Mouse (Mus musculus): Measurements from ENCODE around the gene Col8a2.
A peak's percentile ranks its signal among the peaks of the same experiment; 100 is the strongest.

Col8a2 gene

DNA sequence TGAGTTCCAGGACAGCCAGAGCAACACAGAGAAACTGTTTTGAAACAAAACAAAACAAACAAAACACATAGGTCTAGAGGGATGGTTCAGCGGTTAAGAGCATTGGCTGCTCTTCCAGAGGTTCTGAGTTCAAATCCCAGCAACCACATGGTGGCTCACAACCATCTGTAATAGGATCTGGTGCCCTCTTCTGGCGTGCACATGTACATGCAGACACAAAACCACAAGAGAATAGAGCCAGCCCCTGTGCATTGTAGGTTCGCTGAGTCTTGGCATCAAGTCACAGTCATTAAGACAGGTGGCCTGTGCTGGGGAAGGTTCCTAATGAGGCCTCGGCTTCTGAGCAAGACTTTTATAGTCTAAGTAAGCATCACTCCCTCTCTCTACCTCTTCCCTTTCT, 17.3 kb downstream of the Col8a2 start:
- DNase-seq, result peak in 1 of 2 experiments; percentile 25

DNA sequence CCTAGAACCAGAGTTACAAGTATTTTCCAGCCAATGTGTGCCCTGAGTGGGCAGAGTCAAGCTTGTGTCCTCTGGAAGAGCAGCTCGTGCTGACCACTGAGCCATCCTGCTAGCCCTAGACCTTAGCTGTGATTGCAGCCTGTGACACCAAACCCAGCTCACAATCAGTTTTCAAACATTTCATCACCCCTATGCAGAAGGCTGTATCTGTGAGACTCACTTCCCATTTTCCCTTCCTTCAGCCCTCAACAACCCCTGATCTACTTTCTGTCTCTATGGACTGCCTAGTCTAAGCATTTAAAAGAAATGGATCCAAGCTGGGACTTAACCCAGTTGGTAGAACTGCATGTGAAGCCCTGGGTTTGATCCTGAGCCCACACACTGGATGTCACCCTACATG, 18.8 kb downstream of the Col8a2 start:
- no peak for DNase-seq

DNA sequence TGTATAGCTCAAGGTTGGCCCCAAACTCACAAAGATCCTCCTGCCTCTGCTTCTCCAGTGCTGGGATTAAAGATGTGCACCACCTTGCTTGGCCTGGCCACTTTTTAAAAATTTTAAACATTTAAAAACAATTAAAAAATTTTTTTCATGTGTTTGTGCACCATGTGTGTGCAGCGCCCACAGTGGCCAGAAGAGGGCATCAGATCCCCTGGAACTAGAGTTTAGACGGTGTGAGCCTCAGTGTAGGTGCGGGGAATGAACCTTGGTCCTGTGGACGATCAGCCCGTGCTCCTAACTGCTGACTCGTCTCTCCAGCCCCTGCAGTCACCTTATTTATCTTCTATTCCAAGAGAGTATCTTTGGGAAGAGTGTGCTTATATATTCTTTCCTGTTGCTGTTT, 19.5 kb downstream of the Col8a2 start:
- no peak for DNase-seq

DNA sequence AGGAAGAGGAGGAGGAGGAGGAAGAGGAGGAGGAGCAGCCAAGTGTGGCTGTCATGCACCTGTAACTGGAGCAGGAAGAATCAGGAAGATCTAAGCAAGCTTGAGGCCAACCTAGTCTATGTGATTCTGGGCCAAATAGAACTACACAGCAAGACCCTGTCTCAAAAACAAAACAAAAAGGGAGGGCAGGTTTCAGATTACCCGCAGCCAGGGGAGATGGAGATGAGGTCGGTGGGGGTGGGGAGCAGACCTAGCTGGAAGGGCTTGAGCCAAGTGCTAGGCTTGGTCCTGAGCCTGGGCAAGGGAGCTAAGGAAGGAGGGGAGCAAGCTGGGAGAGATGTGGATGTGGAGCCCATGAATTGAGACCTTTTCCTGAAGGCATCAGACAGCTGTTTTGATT, 20.2 kb downstream of the Col8a2 start:
- no peak for DNase-seq

DNA sequence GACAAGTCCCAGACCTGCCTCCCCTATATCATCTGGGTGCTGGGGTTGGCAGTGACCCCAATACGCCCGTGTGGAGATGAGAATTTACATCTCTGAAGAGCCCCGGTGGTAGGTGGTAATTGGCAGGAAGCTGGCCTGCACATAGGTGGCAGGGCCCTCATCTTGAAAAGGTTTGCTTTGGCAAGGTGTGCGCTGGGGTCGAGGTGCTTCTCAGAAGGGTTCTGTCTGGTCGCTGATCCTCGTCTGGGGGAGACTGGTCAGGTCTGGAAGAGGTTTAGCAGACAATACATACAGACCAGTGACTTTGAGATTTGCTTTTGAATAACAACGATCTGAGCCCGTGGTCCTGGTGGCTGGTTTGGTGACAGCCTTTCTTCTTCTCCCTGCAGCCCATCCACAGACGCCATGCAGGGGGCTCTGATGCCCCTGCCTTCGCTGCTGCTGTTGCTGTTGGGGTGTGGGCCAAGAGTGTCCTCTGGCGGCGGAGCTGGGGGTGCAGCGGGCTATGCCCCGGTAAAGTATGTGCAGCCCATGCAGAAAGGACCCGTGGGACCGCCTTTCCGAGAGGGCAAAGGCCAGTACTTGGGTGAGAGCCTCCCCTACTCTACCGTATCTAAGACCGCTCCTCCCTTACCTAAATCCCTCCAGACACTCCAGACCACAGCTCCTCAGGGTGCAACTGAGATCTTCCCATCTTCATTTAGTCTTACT, 22.8 kb downstream of the Col8a2 start:
- DNase-seq, result peak in 1 of 2 experiments; percentile 64

DNA sequence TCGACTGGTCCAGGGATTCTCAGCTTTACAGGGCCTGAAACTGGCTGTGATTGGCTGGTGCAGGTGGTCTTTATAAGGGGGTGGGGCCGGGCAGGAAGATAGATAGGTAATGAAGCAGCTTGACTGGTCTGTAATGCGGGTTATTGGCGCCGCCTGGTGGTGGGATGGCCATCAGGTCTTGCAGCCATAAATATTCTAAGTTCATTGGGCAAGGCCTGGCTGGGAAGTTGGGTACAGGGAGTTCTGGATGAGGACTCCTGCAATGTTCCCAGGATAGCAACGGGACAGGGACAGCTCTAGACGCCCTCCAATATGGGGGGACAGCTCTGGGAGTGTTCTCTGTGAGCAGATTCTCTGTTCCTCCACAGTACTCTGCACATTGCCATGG, 23.3 kb downstream of the Col8a2 start:
- DNase-seq, result peak; percentile 95 to 97

DNA sequence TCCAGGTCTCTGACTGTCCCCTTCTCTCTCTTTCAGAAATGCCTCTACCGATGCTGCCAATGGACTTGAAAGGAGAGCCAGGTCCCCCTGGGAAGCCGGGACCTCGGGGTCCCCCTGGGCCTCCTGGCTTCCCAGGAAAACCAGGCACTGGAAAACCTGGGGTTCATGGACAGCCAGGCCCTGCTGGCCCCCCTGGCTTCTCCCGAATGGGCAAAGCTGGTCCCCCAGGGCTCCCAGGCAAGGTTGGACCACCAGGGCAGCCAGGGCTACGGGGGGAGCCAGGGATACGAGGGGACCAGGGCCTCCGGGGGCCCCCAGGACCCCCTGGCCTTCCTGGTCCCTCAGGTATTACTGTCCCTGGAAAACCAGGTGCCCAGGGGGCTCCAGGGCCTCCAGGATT, 23.8 kb downstream of the Col8a2 start:
- DNase-seq, result no peak

DNA sequence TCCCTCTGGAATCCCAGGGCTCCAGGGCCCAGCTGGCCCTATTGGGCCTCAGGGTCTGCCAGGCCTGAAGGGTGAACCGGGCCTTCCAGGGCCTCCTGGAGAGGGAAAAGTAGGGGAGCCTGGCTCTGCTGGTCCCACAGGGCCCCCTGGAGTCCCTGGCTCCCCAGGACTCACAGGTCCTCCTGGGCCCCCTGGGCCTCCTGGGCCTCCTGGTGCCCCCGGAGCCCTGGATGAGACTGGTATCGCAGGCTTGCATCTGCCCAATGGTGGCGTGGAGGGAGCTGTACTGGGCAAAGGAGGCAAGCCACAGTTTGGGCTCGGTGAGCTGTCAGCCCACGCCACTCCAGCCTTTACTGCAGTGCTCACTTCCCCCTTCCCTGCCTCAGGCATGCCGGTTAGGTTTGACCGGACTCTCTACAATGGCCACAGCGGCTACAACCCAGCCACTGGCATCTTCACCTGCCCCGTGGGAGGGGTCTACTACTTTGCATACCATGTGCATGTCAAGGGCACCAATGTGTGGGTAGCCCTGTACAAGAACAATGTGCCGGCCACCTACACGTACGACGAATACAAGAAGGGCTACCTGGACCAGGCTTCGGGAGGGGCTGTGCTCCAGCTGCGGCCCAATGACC, 25.1 kb downstream of the Col8a2 start:
- no peak for DNase-seq

DNA sequence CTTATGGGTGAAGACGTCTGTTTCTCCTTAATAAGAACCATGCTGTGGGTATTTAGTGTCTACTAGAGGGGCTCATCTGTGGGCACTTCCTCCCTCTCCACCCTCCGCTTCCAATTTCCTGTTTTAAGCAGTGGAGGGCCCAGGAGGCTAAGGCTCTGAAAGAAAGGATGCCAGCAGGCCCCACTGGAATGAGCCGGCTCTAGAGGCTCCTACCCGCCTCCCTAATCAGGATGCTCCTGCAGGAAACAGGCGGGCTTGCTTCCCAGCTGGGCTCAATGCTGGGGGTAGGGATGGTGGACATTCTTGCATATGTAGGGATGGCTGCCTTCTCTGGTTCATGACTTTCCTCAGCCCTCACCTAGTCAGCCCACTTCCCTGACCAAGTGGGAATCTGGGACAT, 26.6 kb downstream of the Col8a2 start:
- no peak for DNase-seq

DNA sequence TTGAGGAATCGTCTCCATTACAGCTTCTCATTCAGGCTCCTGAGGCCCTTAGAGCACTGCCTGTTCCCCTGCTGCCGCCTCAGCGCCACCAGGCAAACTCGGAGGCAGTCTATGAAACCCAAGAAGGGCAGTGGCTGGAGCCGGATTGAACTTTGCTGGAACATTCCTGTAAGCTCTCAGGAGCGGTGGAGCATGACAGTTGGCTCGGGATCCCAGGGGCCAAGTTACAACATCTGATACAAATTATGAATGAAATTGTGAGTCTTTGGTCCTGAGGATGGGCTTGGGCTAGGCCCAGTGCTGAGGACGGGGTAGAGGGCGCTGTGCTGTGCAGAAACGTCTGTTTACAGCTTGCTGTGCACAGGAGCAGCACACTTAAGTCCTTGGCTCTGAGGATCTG, 27.8 kb downstream of the Col8a2 start:
- no peak for DNase-seq

DNA sequence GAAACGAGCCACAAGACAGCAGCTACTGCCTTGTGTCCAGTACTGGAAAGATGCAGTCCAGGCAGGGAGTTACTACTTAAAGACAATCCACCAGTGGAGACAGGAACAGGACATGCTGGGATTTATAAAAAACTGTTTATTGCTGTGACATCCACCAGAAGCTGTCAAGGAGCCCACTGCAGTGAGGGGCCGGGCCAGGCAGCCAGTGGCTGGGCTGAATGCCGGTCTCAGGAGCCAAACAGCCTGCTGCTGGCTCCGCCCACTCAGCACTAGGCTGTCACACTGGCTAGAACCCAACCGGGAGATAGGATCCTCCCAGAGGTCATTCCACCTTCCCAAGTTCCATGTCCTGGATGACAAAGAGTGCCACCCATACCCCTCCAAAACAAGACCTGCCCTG, 29.3 kb downstream of the Col8a2 start:
- peak; percentile 43 to 59 for DNase-seq

DNA sequence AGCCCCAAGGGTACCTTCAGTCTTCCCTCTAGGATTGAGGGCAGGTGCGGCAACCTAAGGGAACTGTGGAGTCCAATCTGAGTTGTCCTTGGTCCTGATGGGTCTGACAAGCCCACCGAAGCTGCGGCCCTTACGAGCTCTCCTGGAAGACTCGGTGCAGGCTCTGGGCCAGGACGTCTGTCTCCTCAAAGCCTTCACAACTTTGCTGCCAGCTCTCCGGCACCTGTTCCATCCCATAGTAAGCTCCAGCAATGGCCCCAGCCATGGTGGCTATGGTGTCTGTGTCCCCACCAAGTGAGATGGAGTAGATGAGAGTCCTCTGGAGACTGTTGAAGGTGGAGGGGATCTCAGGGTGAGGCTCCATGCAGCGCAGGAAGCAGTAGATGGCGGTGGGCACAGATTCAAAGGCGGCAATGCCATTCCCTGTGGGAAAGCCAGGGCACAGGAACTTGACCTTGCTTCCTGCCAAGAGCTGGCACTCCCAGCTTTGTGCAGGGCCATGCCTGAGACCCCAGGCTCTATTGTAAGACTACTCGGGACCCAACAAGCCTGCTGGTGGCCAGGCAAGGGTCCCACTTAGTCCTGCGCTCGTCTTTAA, 29.9 kb downstream of the Col8a2 start:
- DNase-seq, result peak in 1 of 2 experiments; percentile 42

DNA sequence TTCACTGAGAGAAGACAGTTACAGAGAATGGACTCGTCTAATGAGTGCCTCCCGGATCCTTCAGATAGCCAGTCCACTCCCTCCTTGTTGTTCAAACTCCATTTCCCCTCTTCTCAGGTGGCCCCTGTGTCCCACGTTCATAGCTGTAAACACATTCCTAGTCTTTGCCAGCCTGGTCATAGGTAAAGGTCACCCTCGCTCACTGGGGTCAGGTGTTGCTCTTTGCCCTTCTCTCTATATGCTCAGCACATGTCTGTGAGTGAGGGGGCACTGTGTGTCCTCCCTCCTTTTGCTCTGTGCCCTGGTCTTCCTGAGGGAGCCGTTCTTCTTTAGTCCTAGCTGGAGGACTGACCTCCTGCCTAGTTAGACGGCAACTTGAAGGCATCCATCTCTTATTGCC, 33.2 kb downstream of the Col8a2 start:
- DNase-seq, result no peak

DNA sequence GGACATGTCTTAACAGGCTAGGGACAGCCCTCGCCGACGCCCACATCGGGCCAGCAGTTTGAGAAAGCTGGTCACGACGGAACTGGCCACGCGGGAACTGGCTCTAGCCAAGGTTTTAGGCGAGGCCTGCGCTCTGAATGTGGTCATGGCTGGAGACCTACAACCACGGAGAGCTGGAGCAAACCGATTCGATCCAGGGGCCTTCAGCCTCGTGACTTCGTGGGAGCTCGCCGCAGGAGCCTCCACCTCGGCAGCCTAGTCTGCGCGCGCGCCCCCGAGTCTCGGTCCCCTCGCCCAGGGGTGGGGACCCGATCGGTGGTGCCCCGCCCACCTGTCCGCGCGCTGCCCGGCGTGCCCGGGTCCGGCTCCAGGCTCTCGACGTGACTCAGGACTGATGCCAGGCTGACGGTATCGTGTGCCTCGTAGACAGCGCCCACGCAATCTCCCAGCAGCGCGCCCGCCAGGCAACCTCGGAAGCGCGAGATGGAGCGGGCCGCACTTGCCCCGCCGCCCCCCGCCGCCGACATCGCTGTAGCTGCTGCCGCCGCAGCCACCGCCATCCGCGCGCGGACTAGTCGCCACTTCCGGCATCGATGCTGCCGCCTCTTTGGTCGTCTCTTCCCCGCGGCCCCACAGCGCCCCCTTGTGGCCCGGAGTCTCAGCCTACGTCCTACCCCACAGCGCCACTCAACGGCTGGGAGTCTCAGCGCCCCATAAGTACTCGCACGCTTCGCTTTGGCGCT, 34.7 kb downstream of the Col8a2 start, which contains the start of gene Adprhl2:
Gene Adprhl2, minus strand, starts transcription at position 593 of the 743 bp plus-strand sequence.
- DNase-seq, result peak; percentile 100

DNA sequence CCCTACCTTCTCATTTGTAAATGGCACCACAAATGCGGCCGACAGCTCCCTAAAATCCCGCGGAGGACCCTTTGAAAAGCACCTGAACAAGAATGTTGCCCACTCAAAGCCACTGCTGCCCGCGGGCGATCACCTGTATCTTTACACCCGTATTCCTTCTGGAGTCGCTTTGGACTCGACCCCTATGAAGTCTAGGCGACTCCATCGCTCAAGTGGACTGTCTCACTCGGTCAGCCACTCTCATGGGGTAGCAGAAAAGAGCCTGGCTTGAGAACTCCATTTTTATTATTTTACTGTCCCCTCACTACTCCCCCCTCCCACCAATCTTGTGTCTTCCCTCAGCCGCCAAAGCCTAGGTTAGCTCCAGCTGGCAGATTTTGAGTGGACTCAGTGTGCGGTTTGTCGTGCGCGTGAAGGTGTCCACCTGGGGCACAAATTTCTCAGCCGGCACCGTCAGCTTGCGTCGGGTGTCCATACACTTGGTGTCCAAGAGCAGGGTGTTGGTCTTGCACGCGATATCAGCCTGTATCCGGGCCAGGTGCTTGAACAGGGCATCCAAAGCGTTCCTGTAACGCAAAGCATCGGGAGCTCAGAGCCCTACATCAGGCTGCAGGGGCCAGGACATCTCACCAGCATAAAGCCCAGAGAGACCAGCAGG, 35.4 kb downstream of the Col8a2 start:
- peak in 1 of 2 experiments; percentile 50 for DNase-seq

DNA sequence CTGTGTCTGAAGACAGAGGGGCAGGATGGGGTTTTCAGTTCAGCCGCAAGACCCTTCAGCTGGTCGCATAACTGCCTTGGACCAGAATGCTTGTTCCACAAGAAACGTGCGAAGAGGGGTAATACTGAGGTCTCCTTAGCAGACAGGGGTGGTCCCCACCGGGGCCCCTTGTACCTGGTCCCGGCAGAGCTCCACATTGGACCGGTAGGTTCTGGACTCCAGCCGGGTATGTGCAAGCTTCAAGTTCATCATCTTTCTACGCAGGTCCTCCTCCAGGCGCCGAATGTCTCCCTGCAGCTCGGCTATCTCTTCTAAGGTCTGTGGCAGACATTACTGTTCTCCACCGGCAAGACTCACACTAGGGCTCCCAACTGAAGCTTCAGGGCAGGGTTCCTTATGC, 36.1 kb downstream of the Col8a2 start:
- DNase-seq, result no peak

DNA sequence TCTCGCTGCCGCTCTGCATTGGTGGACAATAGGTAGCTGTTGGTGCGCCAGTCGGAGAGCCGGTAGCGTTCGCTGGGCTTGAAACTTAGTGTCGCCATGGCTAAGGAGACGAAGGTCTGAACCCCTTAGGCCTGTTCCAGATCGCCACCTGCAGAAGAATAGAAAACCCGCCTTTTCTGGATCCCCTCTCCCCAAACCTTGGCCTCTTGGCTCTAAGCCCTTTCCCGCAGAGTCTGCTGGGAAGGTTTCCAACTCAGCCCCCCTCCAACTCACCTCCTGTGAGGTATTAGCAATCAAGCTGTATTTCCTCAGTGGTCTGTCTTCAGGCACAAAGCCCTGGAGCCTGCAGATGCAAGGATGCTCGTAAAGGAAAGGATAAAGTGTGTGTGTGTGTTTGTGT, 38.3 kb downstream of the Col8a2 start:
- peak in 1 of 2 experiments; percentile 33 for DNase-seq

DNA sequence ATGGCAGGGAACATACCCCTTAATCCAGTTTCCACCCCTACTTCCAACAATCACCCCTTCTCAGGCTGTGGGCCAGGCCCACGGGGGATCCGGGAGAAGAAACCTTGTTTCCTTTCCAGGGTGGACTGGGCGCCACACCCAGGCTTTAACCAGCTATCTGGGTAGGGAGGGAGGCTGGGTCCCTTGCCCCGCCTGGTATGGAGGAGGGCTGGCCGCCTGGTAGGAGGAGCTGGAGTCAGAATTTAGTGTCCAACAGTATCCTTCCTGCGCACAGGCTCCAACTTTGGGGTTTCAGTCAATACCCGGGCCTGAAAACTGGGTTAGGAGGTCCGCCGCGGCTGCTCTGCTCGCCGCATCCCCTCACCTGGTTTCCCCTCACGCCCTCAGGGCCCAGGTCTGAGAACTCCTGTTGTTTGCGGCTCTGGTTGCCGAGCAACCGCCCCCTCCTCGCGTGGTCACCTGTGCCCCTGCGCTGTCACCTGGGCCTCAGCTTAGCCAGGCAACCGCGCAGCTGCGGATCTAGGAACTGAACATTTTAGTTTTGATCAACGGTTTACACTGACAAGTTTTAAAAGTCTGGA, 38.8 kb downstream of the Col8a2 start, which contains the start of gene Tekt2:
Gene Tekt2, minus strand, starts transcription at position 408 of the 581 bp plus-strand sequence.
- DNase-seq, result peak in 1 of 2 experiments; percentile 37

DNA sequence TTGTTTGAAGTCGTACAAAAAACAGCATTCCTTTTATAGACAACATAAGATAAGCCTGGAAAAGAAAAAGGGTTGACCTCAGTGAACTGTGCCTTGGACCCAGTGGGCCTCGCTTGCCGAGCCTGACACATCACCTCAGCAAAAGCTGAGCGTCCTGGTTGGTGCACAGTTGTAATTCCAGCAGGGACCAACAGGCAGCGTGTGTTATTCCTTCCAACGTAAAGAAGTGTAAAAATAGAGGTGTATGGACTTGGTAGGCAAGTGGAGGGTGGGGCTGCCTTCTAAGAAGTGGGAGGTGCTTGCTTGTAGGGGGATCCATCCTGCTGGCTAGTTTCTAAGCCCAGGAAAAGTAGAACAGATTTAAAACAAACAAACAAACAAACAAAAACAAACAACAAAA, 39.4 kb downstream of the Col8a2 start:
- DNase-seq, result no peak

DNA sequence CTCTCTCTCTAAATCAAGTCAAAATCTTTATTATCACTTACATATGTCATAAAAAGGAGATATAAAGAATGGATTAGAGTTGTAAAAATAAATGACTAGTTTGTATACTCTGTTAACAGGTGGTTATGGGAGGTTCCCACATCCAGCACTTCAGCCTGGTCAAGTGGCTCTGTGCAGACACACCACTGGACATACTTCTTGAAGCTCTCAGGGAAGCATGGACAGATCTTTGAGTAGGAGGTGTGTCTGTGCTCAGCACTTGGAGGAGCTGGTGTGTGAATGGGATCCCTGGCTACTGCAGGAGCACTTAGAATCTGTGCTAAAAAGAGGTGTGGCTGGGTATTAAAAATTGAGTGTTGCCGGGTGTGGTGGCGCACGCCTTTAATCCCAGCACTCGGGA, 43.7 kb downstream of the Col8a2 start:
- no peak for DNase-seq

DNA sequence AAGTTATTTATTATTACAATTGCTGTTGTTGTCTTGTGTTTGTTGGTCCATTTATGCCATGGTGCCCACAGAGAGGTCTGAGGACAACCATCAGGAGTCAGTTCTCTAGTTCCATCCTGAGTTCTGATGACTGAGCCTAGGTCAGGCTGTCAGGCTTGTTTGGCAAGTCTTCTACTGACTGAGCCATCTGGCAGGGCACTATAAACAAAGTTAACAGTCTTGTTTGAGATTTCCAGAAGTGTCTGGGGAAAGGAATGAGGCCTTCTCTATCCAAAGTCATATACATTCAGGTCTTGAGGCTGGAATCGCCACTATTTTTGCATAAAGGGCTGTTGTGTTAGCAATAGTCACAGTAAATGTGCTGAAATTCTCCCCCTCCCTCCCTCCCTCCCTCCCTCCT, 45.2 kb downstream of the Col8a2 start:
- no peak for DNase-seq

DNA sequence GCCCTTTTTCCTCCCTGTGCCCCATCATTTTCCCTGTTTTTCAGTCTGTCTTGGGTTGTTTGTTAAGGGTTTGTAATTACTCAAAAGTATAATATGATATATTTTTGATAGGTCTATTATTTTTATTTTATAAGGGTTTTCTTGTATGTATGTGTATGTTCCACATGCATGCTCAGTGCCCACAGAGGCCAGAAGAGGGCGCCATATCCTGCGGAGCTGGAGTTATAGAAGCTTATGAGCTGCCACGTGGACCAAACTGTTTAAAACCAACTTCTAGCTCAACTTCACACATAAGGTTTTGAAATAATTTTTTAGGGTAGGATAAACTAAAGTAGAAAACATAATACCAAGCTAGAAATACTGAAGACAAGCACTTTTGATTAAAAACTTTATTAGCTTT, 45.8 kb downstream of the Col8a2 start:
- peak in 1 of 2 experiments; percentile 30 for DNase-seq

Measured in cerebellum, postnatal 25 days (tissue).